Mouse (Mus musculus) CH12F3 (cell line): ENCODE data around the gene Gm45062.

ENCODE experiments used
- in situ Hi-C: fragments of 300-500 bp; cut with MboI; formaldehyde crosslinking; loops from 2 replicates; pipeline ENCODE4 v1.14.3; 2020; ENCODE audit warnings: low sequenced_read_pairs

Gene Gm45062

DNA sequence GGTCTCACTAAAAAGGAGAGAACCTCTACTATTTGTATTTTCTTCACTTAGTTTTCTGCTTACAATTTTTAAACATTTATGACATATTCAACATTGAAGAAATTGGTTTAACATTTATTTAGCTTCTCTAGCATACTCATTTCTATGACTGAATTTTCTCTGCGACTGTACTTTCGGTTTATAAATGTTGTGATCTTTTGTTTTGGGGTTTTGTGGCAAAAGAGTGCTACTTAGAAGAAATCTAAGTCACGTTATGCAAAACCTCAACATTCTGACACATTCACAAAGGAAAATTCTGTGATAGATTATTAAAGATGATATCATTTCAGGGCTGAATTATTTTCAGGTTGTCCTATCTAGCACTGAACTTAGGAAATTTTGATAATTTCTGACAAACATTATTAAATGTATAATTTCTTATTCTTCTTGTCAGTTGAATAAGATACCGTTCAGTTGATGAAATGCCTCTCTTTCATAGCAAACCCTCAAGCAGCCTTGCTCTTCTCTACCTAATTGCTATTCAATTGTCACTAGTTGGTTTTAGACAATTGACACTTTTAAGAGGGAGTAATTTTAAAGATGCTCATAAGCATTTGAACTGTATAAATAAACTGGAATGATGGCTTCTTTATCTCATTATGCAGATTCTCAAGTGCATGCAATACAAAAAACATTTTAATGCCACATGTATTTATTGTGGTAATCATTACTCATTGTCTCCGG, 297.8 kb downstream of the Gm45062 start:
- in situ Hi-C loops = no loop called here

DNA sequence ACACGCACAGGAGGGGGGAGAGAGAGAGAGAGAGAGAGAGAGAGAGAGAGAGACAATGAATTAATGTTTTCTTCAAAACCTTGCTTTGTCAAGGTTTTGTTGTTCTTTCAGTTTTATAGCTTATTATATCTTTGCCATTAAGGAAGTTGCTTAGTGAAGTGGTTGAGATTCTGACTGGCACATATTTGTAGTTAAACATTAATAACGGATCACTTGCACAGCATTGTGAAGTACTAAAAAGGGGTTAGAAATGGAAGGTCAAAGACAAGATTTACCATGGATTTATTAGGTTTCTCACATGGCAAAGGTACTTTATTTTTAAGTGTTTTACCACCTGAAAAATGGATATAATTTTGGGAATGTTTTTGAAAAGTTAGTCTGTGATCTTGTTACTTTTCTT, 301.4 kb downstream of the Gm45062 start:
- in situ Hi-C loops = no loop called here

DNA sequence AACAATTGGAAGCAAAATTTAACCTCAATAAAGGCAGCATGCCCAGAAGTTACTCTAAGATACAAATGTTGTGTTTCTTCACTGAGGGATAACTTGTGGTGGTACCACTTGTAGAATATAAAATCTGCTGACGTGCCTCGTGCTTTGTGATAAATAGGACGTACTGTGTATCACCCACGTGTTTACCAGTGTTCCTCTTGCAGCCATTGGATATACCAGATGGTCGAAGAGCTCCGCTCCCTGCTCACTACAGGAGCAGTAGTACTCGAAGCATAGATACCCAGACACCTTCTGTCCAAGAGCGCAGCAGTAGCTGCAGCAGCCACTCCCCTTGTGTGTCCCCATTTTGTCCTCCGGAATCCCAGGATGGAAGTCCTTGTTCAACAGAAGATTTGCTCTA, 323.1 kb downstream of the Gm45062 start:
- in situ Hi-C loops = no loop called here

DNA sequence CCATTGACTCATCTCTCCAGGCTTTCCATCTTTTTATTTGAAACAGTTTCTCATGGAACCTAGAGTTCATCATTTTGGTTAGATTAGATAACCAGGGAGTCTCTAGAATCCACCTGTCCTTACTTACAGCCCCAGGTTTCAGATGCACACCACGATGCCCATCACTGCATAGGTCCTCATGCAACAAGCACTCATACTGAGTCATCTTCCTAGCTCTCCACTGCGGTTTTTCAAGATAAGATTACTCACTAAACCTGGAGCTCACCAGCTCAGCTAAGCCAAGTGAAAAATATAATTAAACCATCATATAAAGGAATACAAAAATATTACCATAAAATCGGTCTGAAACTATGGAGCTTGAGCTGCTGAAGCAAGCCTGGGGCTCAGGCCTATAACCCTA, 324.6 kb downstream of the Gm45062 start:
- in situ Hi-C loops = no loop called here

DNA sequence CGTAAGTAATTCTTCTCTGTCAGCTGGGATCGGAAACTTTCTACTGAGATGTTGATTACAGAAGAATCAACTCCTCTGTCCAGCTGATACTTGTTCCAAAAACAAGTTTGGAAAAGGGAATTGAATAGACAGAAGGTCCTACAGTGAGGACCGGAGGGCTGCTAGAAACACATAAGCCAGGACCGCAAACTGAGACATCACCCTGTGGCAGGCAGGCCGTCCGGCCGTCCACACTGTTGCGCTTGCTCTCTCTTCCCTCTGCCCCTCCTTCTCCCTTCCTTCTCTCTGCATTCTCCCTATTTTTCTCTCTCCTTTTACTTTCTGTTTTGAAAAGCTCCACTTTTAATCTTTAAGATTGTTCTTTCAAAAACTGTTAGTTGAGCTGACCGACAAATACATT, 332.4 kb downstream of the Gm45062 start:
- in situ Hi-C loops = no loop called here

DNA sequence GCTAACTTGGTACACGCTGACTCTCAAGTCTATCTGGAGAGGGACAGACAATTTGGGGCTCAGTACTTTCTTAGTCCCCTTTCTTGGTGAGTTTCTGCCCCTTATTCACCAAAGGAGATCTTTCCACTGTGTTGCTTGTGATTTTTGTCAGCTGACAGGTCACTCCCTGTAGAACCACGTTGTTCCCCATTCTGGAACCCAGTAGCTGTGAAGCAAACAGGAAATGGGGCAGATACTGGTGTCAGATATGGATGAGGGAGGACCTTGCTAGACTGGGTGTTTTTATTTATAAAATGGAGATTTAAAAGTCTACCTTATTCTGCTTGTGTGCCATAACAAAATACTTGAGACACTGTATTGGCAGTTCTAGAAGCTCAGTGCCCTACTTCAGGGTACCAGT, 358.1 kb downstream of the Gm45062 start:
- in situ Hi-C loops = no loop called here

DNA sequence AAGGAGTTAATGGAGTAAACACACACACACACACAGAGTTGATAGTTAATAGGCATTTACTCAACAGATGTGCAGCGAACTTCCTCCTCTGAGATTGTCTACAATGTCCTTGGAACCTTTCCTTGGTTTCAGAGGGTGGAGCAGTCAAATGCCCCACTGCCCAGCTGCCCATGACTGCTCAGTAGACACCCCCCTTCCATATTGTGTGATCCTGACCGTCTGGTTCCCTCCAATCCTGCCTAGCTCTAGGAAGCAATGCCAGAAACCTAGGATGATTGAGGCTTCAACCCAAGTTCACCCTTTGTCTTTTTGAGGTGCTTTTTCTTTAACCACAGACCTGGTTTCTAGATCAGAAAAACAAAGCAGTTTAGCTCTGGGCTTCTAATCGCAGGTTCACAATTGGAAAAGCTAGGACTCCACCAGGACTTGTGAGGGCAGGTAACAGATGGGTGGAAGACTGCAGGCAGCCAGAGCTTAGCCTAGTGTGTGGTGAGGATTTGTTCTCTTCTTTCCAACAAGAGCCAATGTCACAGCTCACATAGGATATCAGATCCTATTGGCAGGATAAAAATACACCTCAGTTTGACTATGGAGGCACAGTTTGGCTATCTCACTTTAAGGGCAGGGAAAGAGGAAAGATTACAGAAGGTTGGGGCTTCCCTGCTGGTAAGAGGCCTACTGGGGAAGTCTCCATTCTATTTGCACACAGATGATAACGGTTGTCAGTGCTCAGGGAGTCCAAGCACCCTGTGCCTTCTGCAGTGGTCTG, 360.5 kb downstream of the Gm45062 start:
- in situ Hi-C loops = no loop called here

DNA sequence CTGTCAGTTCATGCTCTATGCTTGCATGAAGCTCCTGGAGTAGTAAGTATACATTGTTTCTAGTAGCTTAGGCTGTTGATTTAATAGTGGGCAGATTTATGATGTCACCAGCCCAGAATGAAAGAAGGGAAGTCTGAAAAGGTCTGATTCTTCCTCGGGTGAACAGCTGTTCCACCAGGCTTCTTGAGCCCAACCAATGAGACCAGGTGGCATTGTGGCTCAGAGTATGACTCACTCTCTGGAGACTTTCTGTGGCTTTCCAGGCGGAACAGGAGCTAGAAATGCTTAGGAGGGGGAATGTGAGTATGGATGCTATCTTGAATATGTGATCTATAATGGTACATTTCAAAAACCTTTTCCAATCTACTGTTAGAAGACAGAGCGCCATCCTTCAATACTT, 363.8 kb downstream of the Gm45062 start:
- in situ Hi-C loops = no loop called here

DNA sequence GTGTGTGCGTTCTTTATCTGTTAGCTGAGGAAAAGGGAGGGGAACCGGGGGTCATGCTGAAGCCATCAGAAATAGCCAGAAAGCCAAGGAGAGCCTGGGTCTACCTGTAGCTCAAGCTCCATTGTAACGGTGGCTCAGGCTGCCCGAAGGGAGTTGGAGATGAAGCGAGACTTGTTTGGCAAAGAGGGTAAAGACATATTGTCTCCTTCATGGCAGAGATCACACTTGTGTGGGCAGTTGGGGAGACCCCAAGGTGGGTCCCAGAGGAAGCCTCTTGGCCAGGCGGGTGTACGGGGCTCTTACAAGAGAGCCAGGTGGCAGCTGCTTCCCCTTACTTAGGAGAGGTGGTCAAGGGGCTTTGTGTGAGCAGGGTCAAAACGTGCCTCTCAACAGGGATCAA, 369.0 kb downstream of the Gm45062 start:
- in situ Hi-C loops = no loop called here

DNA sequence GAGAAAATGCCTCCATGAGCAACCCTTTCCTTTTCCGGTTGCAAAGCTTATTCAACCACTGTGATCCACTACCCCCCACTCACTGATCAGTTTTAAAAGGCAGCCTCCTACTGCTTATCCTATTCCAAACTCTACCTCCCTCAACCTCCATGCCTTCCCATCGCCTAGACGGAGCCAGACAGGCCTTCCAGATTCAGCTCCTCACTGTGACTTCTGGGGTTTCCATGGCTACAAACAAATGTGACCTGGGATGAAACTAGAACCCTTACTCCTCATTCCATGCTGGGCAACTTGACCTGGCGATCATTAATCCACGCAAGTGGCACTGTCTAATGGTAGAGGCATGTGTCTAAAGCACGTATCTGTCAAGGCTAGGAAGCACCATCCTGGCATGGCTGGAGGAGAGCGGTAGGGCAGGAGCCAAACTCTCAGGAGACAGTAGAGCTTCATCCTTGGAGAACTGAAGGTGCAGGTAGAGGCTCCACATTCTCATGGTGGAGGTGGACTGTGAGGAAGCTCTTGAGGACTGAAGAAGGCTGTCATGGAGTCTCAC, 369.5 kb downstream of the Gm45062 start:
- in situ Hi-C loops = no loop called here

DNA sequence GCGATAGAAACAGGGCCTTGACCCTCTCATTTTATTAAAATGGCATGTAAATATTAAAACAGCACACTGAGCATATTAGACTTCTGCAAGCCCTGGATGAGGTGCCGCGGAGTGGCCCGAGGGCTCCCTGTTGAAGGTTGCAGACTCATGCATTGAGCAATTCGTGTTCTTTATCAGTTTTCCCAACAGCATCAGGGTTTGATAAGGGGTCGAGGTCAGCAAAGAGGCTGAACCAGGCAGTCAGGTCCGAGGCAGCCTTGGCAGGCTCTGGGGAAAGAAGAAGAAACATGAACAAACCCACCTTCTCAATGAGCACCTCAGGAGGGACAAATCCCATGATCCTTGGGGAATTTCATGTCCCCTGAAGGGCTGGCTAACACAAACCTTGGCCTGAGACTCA, 371.3 kb downstream of the Gm45062 start:
- in situ Hi-C loops = no loop called here

DNA sequence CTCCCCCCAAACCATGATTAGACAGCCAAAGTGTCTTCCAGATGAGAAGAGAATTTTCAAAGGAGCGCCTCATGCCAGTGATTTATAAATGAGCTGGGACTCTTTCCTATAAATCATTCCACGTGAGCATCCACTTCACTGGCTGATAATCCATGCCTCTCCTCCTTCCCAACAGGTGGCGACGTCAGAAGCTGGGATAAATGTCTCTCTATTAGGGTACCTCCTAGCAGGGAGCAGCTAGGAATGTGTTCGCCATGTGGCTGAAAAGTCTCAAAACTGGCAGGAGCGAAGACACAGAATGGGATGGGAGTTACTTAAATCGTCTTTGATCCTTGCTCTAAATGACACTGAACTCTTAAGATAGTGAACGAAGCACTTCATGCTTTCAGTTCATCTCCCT, 372.1 kb downstream of the Gm45062 start:
- in situ Hi-C loops = no loop called here

DNA sequence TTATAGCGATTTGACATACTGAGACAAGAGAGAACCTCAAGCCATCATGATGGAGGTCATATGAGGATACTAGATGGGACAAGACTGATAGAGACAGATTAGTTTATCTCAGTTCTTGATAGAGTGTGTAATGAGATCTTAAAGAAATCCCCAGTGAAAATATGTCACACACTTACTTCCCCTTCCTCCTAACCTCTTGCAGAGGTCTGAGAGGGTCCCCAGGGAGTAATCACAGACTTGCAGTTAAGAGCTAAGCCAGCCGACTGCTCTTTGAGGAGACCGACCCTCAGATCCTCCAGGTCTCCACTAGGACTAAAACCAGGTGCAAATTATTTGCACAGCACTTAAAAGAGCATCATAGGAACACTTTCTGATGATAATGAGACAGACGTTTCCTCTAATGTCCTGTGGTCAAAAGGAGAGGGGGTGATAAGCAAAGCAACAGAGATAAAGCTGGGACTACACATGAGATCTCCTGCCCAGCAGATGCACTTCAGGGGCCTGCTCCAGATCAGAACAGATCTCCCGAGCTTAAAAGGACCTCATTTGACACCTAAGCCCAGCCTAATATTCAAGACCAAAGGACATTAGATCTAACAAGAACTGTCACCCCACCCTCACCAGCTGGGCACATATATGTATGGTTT, 372.9 kb downstream of the Gm45062 start:
- in situ Hi-C loops = no loop called here

DNA sequence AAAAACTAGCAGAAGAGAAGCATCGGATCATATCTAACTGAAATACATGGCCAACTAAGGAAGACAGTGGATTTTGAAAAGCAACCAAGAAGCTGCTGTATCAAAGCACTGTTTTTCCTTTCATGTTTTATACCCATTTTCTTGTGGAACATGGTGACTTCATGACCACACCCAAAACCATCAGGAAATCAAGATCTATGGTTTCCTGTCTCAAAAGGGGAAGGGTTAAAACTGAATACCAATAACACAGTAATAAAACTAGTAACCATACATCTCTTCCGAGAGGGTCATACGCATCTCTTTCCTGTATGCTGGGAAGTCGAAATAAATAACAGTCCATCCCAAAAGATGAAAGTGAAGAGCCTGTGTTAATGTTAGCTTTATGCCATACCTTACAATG, 373.5 kb downstream of the Gm45062 start:
- in situ Hi-C loops = no loop called here

DNA sequence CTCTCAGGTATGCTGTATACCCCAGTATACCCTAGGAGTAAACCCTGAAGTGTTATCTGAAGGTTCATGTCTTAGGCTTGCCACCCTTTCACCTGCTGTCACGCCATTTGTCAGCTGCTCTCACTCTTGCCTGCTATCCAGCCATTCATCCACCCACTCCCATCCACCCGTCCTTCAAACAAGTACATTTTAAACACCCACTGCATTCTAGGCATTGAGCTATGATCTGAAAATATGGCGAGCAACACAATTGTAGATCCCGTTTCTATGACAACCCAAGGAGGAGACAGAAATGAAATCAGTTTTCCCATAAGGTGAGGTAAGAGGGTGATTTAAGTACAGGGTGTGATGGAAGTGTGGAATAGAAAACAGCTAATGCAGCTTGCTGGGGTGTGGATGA, 378.9 kb downstream of the Gm45062 start:
- in situ Hi-C loops = no loop called here

DNA sequence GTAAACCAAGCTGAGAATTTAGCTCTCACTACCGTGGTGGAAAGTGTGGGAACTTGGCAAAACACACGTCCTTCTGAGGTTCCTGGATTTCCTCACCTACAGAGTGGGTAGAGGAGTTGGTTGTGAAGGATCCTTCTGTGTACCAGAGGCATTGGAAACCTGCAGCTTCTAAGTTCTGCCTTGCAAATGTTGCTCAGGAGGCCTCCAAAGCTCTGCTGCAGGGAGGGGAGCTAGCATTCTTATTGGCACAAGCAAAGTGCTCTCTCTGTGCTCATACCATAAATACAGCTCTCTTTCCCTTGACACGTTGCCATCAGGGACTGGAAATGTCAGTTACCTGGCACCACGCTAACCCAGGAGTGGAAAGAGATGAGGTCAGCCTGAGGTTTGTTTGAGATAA, 379.6 kb downstream of the Gm45062 start:
- in situ Hi-C loops = no loop called here

DNA sequence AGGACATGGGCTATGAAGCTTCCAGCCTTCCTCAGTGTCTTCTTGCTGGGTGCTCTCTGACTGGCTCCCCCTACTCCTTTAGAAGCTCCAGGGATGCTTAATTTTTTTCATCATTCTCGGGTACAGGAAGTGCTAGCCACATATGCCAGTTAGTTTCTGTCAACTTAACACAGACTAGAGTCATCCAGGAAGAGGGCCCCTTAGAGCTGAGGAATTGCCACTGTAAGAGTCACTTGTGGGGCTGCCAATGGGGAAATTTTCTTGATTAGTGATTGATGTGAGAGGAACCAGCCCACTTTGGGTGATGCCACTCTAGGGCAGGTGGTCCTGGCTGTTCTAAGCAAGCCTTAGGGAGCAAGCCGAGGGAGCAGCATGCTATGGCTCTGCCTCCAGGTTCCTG, 380.3 kb downstream of the Gm45062 start:
- in situ Hi-C loops = no loop called here

DNA sequence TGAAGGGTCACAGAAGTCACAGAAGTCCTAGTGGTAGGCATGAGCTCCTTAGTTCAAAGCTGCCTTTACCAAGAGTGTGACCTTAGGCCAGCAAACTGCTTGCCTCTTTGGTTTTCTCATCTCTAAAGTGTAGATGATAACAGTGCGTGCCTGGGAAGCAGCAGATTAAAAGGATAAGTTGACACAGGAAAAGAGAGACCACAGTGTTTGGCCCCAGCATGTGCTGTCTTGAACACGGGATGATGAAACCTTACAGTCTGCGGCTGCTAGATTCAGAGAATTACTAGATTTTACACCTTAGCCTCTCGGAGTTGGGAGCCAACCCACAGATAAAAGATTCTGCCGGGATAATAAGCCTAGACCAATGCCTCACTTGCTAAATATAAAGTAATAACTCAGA, 381.6 kb downstream of the Gm45062 start:
- in situ Hi-C loops = no loop called here

DNA sequence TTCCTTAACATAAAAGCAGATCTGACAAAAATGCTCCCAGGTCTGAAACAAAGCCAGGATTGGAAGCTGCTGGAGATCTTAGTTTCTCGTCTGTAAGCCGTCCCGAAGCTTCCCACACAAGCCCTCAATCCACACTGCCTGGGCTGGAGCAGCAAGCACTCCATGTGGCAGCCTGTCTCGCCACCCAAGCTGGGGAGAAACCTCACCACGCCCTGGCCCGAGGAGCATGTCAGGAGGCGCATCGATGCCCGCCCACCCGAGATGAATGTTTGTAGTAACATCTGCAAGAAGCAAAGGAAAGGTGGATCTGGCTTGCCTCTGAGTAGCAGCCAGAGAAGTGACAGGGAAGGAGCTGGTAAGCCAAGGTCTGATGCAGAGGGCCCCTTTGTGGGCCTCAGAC, 385.5 kb downstream of the Gm45062 start:
- in situ Hi-C loops = no loop called here

DNA sequence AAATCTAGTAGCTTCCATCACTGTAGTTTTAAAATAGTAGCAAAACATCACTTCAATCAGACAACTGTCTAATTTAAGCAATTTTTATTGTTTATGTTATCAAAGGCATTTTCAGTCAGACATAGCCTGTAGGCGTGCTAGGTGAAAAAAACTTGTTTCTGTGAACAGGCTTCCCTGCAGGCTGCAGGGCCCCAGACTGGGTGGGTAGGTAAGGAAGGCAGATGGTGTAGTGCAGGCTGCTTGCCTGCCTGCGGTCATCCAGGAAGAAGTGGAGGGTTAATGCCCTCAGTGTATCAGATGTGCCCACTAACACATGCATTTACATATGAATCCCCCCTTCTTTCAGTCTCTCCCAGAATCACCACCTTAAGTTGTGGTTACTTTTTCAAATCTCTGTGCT, 386.5 kb downstream of the Gm45062 start:
- in situ Hi-C loops = no loop called here
